Mouse (Mus musculus) testis, adult 2 months (tissue): Measurements from ENCODE around the gene C6. TPM values are rescaled to one million over a fixed set of nuclear protein-coding genes. Genes with fewer than 3 reads are reported as not detected.

Experiments used
- H3K27ac ChIP-seq: fragments of 200-500 bp; 2 replicates; pipeline ENCODE4 v1.5.1; 2012; ENCODE audit warnings: low read depth, low read length; ENCODE audit not compliant: control insufficient read depth, insufficient read depth
- H3K27me3 ChIP-seq: fragments of 200-500 bp; 2 replicates; pipeline ENCODE4 v1.6.1; 2012; ENCODE audit warnings: mild to moderate bottlenecking, low read length, moderate library complexity; ENCODE audit not compliant: control insufficient read depth, insufficient read depth
- H3K36me3 ChIP-seq: fragments of 200-500 bp; 2 replicates; pipeline ENCODE4 v1.6.1; 2012; ENCODE audit warnings: mild to moderate bottlenecking, low read length; ENCODE audit not compliant: control insufficient read depth, insufficient read depth
- H3K4me1 ChIP-seq: fragments of 200-500 bp; 2 replicates; pipeline ENCODE4 v1.6.1; 2012; ENCODE audit warnings: low read length; ENCODE audit not compliant: control insufficient read depth, insufficient read depth
- H3K4me3 ChIP-seq: fragments of 200-500 bp; 2 replicates; pipeline ENCODE4 v1.5.1; 2012; ENCODE audit warnings: low read depth, mild to moderate bottlenecking, low read length, moderate library complexity, mixed read lengths; ENCODE audit not compliant: control insufficient read depth
- CTCF ChIP-seq: fragments of 200-500 bp; IDR thresholded peaks from 2 replicates; pipeline ENCODE4 v1.5.1; 2012; ENCODE audit warnings: low read depth, mild to moderate bottlenecking, inconsistent platforms, low read length, moderate library complexity; ENCODE audit not compliant: control insufficient read depth, insufficient read depth, insufficient replicate concordance
- POLR2A ChIP-seq: fragments of 200-500 bp; IDR thresholded peaks from 2 replicates; pipeline ENCODE4 v1.6.1; 2012; ENCODE audit warnings: low read depth, mild to moderate bottlenecking, inconsistent platforms, low read length, moderate library complexity; ENCODE audit not compliant: control insufficient read depth
- polyA plus RNA-seq: library from polyadenylated mRNA; depleted of rRNA; stranded (reverse); fragments of >200 nt; gene quantifications from 2 replicates; pipeline ENCODE4 v1.2.3, GENCODE M21; 2012; rRNA removed

Gene C6
- polyA plus RNA-seq, 1 experiment = 0.91 TPM

- no peaks in the 10 kb centered on the region for H3K36me3 ChIP-seq
- H3K27me3 ChIP-seq = no peaks in the 10 kb centered on the region
- no peak overlapping the region for H3K27ac ChIP-seq
- H3K4me3 ChIP-seq = no peak overlapping the region
- TF ChIP-seq CTCF (no peak), POLR2A (no peak)
- H3K4me1 ChIP-seq = no peaks in the 10 kb centered on the region
Observed at GRCm38 (mm10) chr15:4821824-4822223, 94.8 kb downstream of the C6 start.

- Histone ChIP-seq H3K36me3 (no peaks in the 10 kb centered on the region), H3K27ac (no peak overlapping the region), H3K4me1 (no peaks in the 10 kb centered on the region), H3K27me3 (no peaks in the 10 kb centered on the region), H3K4me3 (no peak overlapping the region)
- TF ChIP-seq POLR2A (no peak), CTCF (no peak)
Observed at GRCm38 (mm10) chr15:4827736-4828135, 100.8 kb downstream of the C6 start.

GRCm38 (mm10) chr15:4836354-4836753, 109.4 kb downstream of the C6 start:
- Histone ChIP-seq H3K36me3 (no peaks in the 10 kb centered on the region), H3K4me3 (no peak overlapping the region), H3K27ac (no peak overlapping the region), H3K4me1 (no peaks in the 10 kb centered on the region), H3K27me3 (no peaks in the 10 kb centered on the region)
- TF ChIP-seq CTCF (no peak), POLR2A (no peak)

GRCm38 (mm10) chr15:4850015-4850414, 123.0 kb downstream of the C6 start:
- no peaks in the 10 kb centered on the region for H3K36me3 ChIP-seq
- H3K27ac ChIP-seq = no peak overlapping the region
- H3K27me3 ChIP-seq = no peaks in the 10 kb centered on the region
- TF ChIP-seq CTCF (no peak), POLR2A (no peak)
- no peak overlapping the region for H3K4me3 ChIP-seq
- no peaks in the 10 kb centered on the region for H3K4me1 ChIP-seq

Other genes with a start within 250 kb of the C6 start
- 292 and 312 TPM in 2 replicates for gene Mroh2b, start 171.6 kb downstream of the C6 start, polyA plus RNA-seq